Mouse (Mus musculus) T-helper 17 cell (primary cell): ENCODE data around the gene Ern1.

Source experiments
- in situ Hi-C, 2 experiments: fragments of 300-600 bp; cut with MboI, MseI; formaldehyde crosslinking; loops; 1 replicate in 1 of 2; 2 replicates in 1 of 2; pipeline ENCODE4 v1.15.1; 2025; ENCODE audit warnings: high pct_unique_total_duplicates in 2 of 2

Ern1 gene

DNA sequence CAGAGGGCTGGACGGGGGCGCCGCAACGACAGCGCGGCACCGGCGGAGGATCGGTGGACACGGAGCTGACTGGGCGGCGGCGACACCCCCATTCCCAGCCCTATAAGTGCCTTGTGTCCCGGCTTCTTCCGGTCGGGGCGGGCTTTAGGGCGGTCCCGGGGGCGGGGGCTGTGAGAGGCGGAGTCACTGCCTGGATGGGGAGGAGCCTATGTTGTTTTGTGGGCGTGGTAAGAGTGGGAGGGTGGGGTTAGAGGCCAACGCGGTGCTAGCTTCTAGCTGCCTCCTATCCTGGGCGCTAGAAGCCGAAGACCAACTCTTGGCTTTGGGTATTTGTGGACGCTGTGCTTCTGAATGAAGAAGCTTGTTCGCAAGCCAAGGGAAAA lies at the start of gene Ern1:
TSS of gene Ern1 (minus strand) at position 120 of the 383 bp plus-strand sequence.
- in situ Hi-C loops = no loop called here

- in situ Hi-C loops = no loop called here
These were observed 48.7 kb upstream of the Ern1 start for GRCm38 (mm10) chr11:106536253-106536912.

- in situ Hi-C loops = no loop called here
These were observed 48.1 kb upstream of the Ern1 start for GRCm38 (mm10) chr11:106535660-106536252.

DNA sequence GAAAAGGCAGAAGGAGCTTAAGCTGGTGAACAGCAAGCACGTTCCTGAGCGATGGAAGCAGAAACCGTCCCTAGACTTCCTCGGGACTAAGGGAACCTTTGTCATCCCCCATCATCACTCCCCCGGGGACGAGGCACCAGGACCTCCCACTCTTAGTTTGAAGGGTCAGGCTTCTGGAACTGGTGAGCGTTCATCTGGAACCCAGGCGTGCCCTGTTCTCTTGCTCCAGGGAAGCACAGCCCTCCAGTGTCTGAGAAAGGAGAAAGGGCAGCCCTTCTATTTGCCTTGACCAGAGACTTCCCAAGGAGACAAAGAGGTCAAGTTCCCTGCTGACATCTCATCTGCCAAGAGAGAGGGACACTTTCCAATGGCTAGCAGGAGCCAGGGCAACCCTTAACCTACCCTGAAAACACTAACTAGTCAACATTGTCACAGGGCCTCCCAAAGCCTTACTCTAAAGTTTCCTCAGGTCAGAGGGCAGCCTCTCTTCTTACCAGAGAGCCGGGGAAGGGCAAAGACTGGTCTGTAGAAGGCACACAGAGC lies 44.7 kb upstream of the Ern1 start:
- in situ Hi-C loops = no loop called here

- in situ Hi-C loops = loop anchor here in 1 of 2 experiments (5.0 to 10.0 kb wide), 2 partner anchors 53 to 95 kb away; no protein-coding TSS in a partner anchor
These were observed 42.1 kb upstream of the Ern1 start for GRCm38 (mm10) chr11:106529786-106530185.

GRCm38 (mm10) chr11:106529113-106529512 lies 41.5 kb upstream of the Ern1 start:
- in situ Hi-C loops = loop anchor here in 1 of 2 experiments (5.0 to 10.0 kb wide), 2 partner anchors 53 to 96 kb away; no protein-coding TSS in a partner anchor

DNA sequence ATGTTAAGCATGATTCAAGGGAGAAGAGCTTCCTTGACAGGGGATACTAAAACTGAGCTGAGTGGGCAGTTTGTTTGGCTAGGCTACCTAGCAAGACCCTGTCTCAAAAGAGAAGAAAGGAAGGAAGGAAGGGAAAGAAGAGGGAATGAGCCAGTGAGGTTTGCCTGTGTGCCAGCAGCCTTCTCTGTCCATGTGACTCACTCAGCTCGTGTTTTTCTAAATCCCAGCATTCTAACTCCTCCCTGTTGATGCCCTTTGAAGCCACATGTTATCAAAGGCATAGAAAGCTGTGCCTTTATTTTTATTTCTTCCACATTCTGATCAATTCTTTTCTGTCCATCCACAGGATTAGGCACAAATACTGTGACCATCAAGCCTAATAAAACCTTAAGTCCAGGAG lies 40.3 kb upstream of the Ern1 start:
- in situ Hi-C loops = loop anchor here in 1 of 2 experiments (5.0 to 10.0 kb wide), 2 partner anchors 54 to 97 kb away; no protein-coding TSS in a partner anchor

GRCm38 (mm10) chr11:106527147-106527821 lies 39.6 kb upstream of the Ern1 start:
- in situ Hi-C loops = loop anchor here in 1 of 2 experiments (5.0 to 10.0 kb wide), 2 partner anchors 55 to 98 kb away; no protein-coding TSS in a partner anchor

DNA sequence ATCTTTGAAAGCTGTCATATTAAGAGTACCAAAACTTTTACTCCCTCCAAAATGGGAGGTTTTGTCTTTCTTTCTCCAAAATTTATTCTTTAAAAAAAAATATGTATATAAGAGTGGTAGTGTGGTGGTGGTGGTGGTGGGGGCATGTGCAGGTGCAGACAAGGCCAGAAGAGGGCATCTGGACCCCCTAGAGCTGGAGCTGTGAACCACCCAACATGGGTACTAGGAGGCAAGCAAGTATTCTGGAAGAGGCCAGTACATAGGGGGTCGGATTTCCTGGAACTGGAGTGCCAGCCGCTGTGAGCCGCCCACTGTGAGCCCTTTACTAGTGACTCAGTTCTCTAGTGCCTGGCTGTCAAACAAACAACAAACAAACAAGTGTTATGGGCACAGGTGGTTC lies 34.9 kb upstream of the Ern1 start:
- in situ Hi-C loops = loop anchor here in 1 of 2 experiments (10.0 kb wide), 1 partner anchor 102 kb away; no protein-coding TSS in a partner anchor

GRCm38 (mm10) chr11:106521612-106522011 lies 34.0 kb upstream of the Ern1 start:
- in situ Hi-C loops = loop anchor here in 1 of 2 experiments (10.0 kb wide), 1 partner anchor 103 kb away; no protein-coding TSS in a partner anchor

- in situ Hi-C loops = loop anchor here in 1 of 2 experiments (10.0 kb wide), 1 partner anchor 104 kb away; no protein-coding TSS in a partner anchor
These were observed 32.8 kb upstream of the Ern1 start for GRCm38 (mm10) chr11:106520404-106520803.

DNA sequence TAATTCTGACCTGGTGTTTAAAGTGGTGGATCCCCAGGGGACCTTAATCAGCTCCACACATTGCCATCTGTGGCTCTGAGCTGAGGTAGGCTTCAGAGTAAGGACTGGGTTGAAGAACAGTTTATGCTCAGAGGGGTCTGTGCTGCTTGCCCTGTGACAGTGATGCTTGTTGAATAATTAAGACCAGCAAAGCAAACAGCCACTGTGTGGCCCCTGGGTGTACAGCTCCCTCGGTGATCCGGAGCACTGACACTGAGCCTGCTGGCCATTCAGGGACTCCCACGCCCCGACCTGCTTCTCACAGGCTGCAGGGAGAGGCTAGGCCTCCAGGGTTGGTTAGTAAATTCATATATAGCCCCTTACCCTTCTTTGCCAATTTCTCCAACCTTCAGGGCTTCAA lies 31.9 kb upstream of the Ern1 start:
- in situ Hi-C loops = loop anchor here in 1 of 2 experiments (5.0 kb wide), 1 partner anchor 108 kb away; no protein-coding TSS in a partner anchor

GRCm38 (mm10) chr11:106518391-106518790 lies 30.7 kb upstream of the Ern1 start:
- in situ Hi-C loops = loop anchor here in 1 of 2 experiments (5.0 kb wide), 1 partner anchor 109 kb away; no protein-coding TSS in a partner anchor

- in situ Hi-C loops = loop anchor here in 1 of 2 experiments (5.0 kb wide), 1 partner anchor 112 kb away; no protein-coding TSS in a partner anchor
These were observed 27.6 kb upstream of the Ern1 start for GRCm38 (mm10) chr11:106515079-106515745.

DNA sequence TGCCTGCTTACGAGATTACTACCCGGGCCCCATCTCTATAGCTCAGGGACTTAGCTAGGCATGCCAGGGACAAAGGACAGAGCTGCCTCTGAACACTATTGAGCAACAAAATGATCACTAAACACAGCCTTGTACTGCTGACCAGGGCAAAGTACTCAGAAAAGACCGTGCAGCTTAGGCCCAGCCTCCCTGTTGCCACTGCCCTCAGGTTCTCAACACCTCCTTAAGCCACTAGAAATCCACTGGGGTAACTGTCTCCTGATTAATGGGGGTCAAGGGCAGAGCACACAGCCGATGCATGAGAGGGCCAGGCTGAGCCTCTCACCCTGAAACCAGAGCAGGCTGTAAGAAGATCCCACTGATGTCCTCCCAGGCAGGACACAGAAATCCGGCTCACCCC lies 26.8 kb upstream of the Ern1 start:
- in situ Hi-C loops = no loop called here

- in situ Hi-C loops = no loop called here
These were observed 25.5 kb upstream of the Ern1 start for GRCm38 (mm10) chr11:106513166-106513565.

DNA sequence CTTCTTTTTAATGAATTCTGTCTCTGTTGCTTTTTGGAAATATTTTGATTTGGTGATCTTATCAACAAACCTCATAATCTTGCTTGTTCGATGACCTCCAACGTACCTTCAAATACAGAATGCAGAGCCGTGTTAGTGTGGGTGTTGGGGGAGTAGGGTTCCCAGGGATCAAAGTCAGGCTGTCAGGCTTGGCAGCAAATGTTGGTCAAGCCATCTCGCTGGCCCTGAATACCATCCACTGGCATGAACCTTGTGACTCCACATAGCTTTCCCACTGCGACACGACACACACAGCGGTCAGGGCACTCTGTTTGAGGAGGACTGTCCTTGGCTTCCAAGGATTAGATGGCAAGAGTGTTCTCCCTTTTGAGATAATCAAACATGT lies 24.3 kb upstream of the Ern1 start:
- in situ Hi-C loops = no loop called here

DNA sequence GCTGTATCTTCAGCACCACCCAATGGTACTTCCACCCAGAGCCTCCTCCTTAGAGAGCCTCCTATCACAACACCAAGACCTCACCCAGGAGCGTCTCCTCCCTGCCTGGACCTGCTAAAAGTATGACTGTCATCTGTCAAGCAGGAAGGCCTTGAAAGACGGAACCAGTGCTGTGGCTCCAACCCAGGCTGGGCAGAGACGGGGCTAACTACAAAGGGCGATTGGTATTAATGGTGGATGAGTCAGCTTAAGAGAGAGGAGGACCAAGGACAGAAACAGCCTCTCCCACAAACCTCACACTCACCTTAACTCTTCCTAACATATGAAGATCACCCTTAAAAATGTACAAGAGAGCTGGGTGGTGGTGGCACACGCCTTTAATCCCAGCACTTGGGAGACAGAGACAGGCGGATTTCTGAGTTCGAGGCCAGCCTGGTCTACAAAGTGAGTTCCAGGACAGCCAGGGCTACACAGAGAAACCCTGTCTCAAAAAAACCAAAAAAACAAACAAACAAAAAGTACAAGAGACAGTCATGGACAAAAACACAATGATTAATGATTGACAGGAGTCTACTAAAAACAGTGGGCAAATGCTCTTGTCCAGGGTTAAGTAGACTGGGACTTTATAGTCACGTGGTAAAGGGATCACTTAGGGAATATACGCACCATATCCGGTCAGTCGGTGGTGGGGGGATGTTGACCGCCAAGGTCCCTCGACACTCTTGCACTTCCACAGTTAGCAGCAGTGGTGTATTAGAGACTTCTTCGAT lies 23.8 kb upstream of the Ern1 start:
- in situ Hi-C loops = no loop called here

GRCm38 (mm10) chr11:106507638-106508037 lies 20.0 kb upstream of the Ern1 start:
- in situ Hi-C loops = no loop called here

- in situ Hi-C loops = no loop called here
These were observed 18.6 kb upstream of the Ern1 start for GRCm38 (mm10) chr11:106506211-106506610.
